ENCODE assay signal across 13 mouse cellular contexts in the genomic region with DNA sequence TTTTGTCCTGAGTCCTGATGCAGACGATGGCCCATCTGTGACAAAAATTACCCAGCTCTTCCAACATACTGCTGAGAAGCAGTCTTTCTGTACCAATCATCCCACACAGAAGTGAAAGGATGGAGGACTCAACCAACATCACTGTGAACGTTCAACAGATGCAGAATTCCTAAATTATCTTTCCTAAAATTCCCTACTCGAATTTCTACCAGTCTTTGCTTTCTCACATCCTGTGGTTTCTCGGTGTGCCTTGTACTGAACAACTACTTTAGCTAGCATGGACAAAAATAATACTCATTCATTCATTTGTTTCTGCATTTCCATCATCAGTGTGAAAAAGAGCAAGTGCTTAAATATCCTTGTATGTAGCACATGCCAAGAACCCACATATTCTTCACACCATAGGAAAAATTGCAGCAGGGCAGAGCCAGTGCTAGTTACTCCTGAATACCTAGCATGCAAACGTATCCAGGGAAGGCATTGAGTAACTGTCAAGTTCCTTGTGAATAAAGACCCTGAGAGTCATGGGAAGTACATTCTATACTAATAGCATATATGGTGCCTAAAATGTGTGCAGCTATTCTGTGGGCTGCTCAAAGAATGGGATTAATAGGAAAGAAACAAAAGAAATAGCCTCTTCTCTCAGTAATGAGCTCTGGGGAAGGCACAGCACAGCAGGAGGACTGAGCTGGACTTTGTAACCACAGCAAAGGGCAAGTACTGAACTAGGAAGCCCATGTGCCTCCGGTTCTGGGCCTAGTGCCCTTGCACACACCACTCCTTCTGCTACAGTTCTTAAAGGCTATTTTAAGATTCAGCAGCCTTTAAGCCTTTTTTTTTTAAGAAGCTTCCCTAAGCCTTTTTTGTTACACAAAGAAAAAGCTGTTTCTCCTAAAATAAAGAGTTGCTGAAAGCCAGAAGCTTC.
DNase-seq lines count a peak whose midpoint lies in the region; ATAC-seq lines count a peak whose summit lies in the region.
"Had no signal": no experiment of that assay in that cellular context is flagged by ENCODE, and none has a peak within 500 bp of the region (broad histone marks: within the 10 kb centered on the region; RNA-seq: fewer than 3 reads in every experiment).

No protein-coding gene starts in this region.

- no peak overlapping the region for H3K4me2 ChIP-seq in hindbrain, embryonic 14.5 days (replicated peaks)
- H3K4me2 ChIP-seq: hindbrain, embryonic 13.5 days; lung, embryonic 15.5 days had no signal

- no peak overlapping the region for H3K9ac ChIP-seq in hindbrain, embryonic 14.5 days
- H3K9ac ChIP-seq: hindbrain, embryonic 13.5 days; lung, embryonic 15.5 days had no signal

- WGBS in hindbrain, embryonic 14.5 days: 73% methylated on average over 6 of the region's 6 CpGs

- no peaks in the 10 kb centered on the region for H3K27me3 ChIP-seq in hindbrain, embryonic 14.5 days (ENCODE audit: control insufficient read depth, insufficient read depth, low read length)
- H3K27me3 ChIP-seq: hindbrain, embryonic 13.5 days; lung, embryonic 15.5 days had no signal

- peak; percentile 3 for DNase-seq in embryo, embryonic 10.5 days (ENCODE audit: low spot score)
- DNase-seq in embryo, embryonic 11 days: no peak
- DNase-seq in left cerebral cortex, adult 11 months (ENCODE audit: low spot score): peak; percentile 13
- DNase-seq in left cerebral cortex, postnatal 4 days: no peak
- peak; percentile 18 to 27 for DNase-seq in left cerebral cortex, adult 18-20 months (ENCODE audit: low spot score in 2 of 2)
- DNase-seq in right cerebral cortex, postnatal 36 days (ENCODE audit: low spot score in 2 of 2): peak; percentile 2 to 29
- no peak for DNase-seq in gastrocnemius, postnatal 10 days
- no peak for DNase-seq in hindbrain, embryonic 14.5 days (ENCODE audit: low spot score)
- DNase-seq: adrenal gland, postnatal 14 days; gastrocnemius, postnatal 36 days had no signal

- no peaks in the 10 kb centered on the region for H3K9me3 ChIP-seq in hindbrain, embryonic 14.5 days (ENCODE audit: control insufficient read depth, low read length)
- H3K9me3 ChIP-seq: hindbrain, embryonic 13.5 days; lung, embryonic 15.5 days had no signal

- no peaks in the 10 kb centered on the region for H3K36me3 ChIP-seq in hindbrain, embryonic 14.5 days (replicated peaks; ENCODE audit: control insufficient read depth, insufficient read depth)
- H3K36me3 ChIP-seq: hindbrain, embryonic 13.5 days; lung, embryonic 15.5 days had no signal

- no peak overlapping the region for H3K27ac ChIP-seq in hindbrain, embryonic 14.5 days
- H3K27ac ChIP-seq: hindbrain, embryonic 13.5 days; lung, embryonic 15.5 days; stomach, postnatal 0 days had no signal

- no peak for ATAC-seq in hindbrain, embryonic 14.5 days (ENCODE audit: low FRiP score)

- no peak overlapping the region for H3K4me3 ChIP-seq in hindbrain, embryonic 14.5 days (replicated peaks; ENCODE audit: low read length)
- H3K4me3 ChIP-seq: hindbrain, embryonic 13.5 days; lung, embryonic 15.5 days had no signal

- H3K4me1 ChIP-seq in hindbrain, embryonic 14.5 days (replicated peaks; ENCODE audit: control insufficient read depth, insufficient read depth, low read length): no peaks in the 10 kb centered on the region
- H3K4me1 ChIP-seq: hindbrain, embryonic 13.5 days; lung, embryonic 15.5 days had no signal

- intact Hi-C loops in left cerebral cortex, postnatal 4 days (cut with DNase I): no loop called here

Comparison
In these comparisons a context has a peak if more than half of its experiments do, and no peak if none do; other contexts are left out.
1. DNase-seq: peak in embryo, embryonic 10.5 days (single experiment), left cerebral cortex, adult 11 months (single experiment), left cerebral cortex, adult 18-20 months (2 of 2) and right cerebral cortex, postnatal 36 days (2 of 2); none in embryo, embryonic 11 days (single experiment), left cerebral cortex, postnatal 4 days (single experiment), gastrocnemius, postnatal 10 days (single experiment) and hindbrain, embryonic 14.5 days (single experiment).